Mouse (Mus musculus): ENCODE data around the gene Fermt1.

Gene Fermt1

GRCm38 (mm10) chr2:132945326-132946207 is at the start of gene Fermt1:
Fermt1 (minus strand) TSS chr2:132945906.
- peak; percentile 30 for DNase-seq (ENCODE audit: low read depth, low spot score)

GRCm38 (mm10) chr2:132992659-132993531 is 47.2 kb upstream of the Fermt1 start:
- peak; percentile 26 for DNase-seq (ENCODE audit: low read depth, low spot score)

- no peak for DNase-seq (ENCODE audit: low read depth, low spot score)
Measured at GRCm38 (mm10) chr2:132989778-132990564, 44.3 kb upstream of the Fermt1 start.

- no peak for DNase-seq (ENCODE audit: low read depth, low spot score)
Measured at GRCm38 (mm10) chr2:132973346-132973745, 27.6 kb upstream of the Fermt1 start.

- peak; percentile 50 for DNase-seq (ENCODE audit: low read depth, low spot score)
Measured at GRCm38 (mm10) chr2:132970772-132971173, 25.1 kb upstream of the Fermt1 start.

- DNase-seq (ENCODE audit: low read depth, low spot score), result no peak
Measured at GRCm38 (mm10) chr2:132957786-132958185, 12.1 kb upstream of the Fermt1 start.

GRCm38 (mm10) chr2:132952197-132952596 is 6.5 kb upstream of the Fermt1 start:
- DNase-seq (ENCODE audit: low read depth, low spot score), result peak; percentile 52

GRCm38 (mm10) chr2:132948174-132948573 is 2.5 kb upstream of the Fermt1 start:
- no peak for DNase-seq (ENCODE audit: low read depth, low spot score)

GRCm38 (mm10) chr2:132946976-132947375 is 1.3 kb upstream of the Fermt1 start:
- DNase-seq (ENCODE audit: low read depth, low spot score), result no peak

GRCm38 (mm10) chr2:132944711-132945325 is 888 bp downstream of the Fermt1 start:
- peak; percentile 45 for DNase-seq (ENCODE audit: low read depth, low spot score)

- no peak for DNase-seq (ENCODE audit: low read depth, low spot score)
Measured at GRCm38 (mm10) chr2:132943997-132944396, 1.7 kb downstream of the Fermt1 start.

GRCm38 (mm10) chr2:132943596-132943995 is 2.1 kb downstream of the Fermt1 start:
- DNase-seq (ENCODE audit: low read depth, low spot score), result peak; percentile 10

- DNase-seq (ENCODE audit: low read depth, low spot score), result no peak
Measured at GRCm38 (mm10) chr2:132939056-132939455, 6.7 kb downstream of the Fermt1 start.

- no peak for DNase-seq (ENCODE audit: low read depth, low spot score)
Measured at GRCm38 (mm10) chr2:132936176-132936575, 9.5 kb downstream of the Fermt1 start.

- DNase-seq (ENCODE audit: low read depth, low spot score), result no peak
Measured at GRCm38 (mm10) chr2:132934711-132935110, 11.0 kb downstream of the Fermt1 start.

GRCm38 (mm10) chr2:132934142-132934541 is 11.6 kb downstream of the Fermt1 start:
- DNase-seq (ENCODE audit: low read depth, low spot score), result no peak

GRCm38 (mm10) chr2:132928999-132929398 is 16.7 kb downstream of the Fermt1 start:
- DNase-seq (ENCODE audit: low read depth, low spot score), result no peak

GRCm38 (mm10) chr2:132927871-132928270 is 17.8 kb downstream of the Fermt1 start:
- DNase-seq (ENCODE audit: low read depth, low spot score), result no peak

- no peak for DNase-seq (ENCODE audit: low read depth, low spot score)
Measured at GRCm38 (mm10) chr2:132927298-132927697, 18.4 kb downstream of the Fermt1 start.

GRCm38 (mm10) chr2:132923290-132924085 is 22.2 kb downstream of the Fermt1 start:
- no peak for DNase-seq (ENCODE audit: low read depth, low spot score)

Measured in forelimb bud, embryonic 11.5 days (tissue).